Mouse (Mus musculus) myocyte (in vitro differentiated cells): ENCODE results near the gene Rin3. TPM values are rescaled to one million over a fixed set of nuclear protein-coding genes. Genes with fewer than 3 reads are reported as not detected.

Experiments used
- H3K27me3 ChIP-seq: one replicate; pipeline ENCODE4 v1.6.1; 2011; ENCODE audit not compliant: control insufficient read depth, insufficient read depth, insufficient read length
- H3K36me3 ChIP-seq: one replicate; pipeline ENCODE4 v1.6.1; 2011; ENCODE audit not compliant: control insufficient read depth, insufficient read depth
- H3K4me2 ChIP-seq: one replicate; pipeline ENCODE4 v1.6.1; 2011; ENCODE audit warnings: low read depth, control low read depth
- H3K4me3 ChIP-seq: one replicate; pipeline ENCODE4 v1.5.1; 2011; ENCODE audit warnings: mild to moderate bottlenecking, control low read depth, moderate library complexity
- H3K79me2 ChIP-seq: one replicate; pipeline ENCODE4 v1.6.1; 2011; ENCODE audit not compliant: control insufficient read depth, insufficient read depth
- H3ac ChIP-seq: one replicate; pipeline ENCODE4 v1.6.1; 2011; ENCODE audit not compliant: control insufficient read depth, insufficient read length
- CEBPB ChIP-seq: IDR thresholded peaks from 2 replicates; pipeline ENCODE4 v1.6.1; 2011; ENCODE audit warnings: mild to moderate bottlenecking, moderate library complexity; ENCODE audit not compliant: poor library complexity, insufficient read depth, severe bottlenecking
- E2F4 ChIP-seq: IDR thresholded peaks from one replicate; pipeline ENCODE4 v1.6.1; 2011; ENCODE audit warnings: mild to moderate bottlenecking, control low read depth, moderate library complexity; ENCODE audit not compliant: insufficient read depth
- MAX ChIP-seq: IDR thresholded peaks from one replicate; pipeline ENCODE4 v1.6.1; 2011; ENCODE audit warnings: low read depth, mild to moderate bottlenecking, control low read depth
- MYOD1 ChIP-seq, 3 experiments: IDR thresholded peaks; one replicate each; pipeline ENCODE4 v1.6.1; 2011; ENCODE audit warnings: control low read depth in 2 of 3, low read depth in 2 of 3, mild to moderate bottlenecking in 2 of 3, moderate library complexity in 1 of 3; ENCODE audit not compliant: insufficient read length in 2 of 3, control insufficient read depth in 1 of 3
- MYOG ChIP-seq, 3 experiments: IDR thresholded peaks; one replicate each; pipeline ENCODE4 v1.6.1; 2011; ENCODE audit warnings: control low read depth in 2 of 3, low read depth in 2 of 3, mild to moderate bottlenecking in 2 of 3; ENCODE audit not compliant: insufficient read length in 2 of 3, control insufficient read depth in 1 of 3, insufficient read depth in 1 of 3
- POLR2A ChIP-seq: IDR thresholded peaks from one replicate; pipeline ENCODE4 v1.6.1; 2011; ENCODE audit warnings: low read depth, mild to moderate bottlenecking, control low read depth, moderate library complexity; ENCODE audit not compliant: insufficient read length
- POLR2AphosphoS2 ChIP-seq: IDR thresholded peaks from one replicate; pipeline ENCODE4 v1.6.1; 2011; ENCODE audit warnings: low read depth, control low read depth; ENCODE audit not compliant: insufficient read length
- REST ChIP-seq: IDR thresholded peaks from one replicate; pipeline ENCODE4 v1.6.1; 2011; ENCODE audit warnings: mild to moderate bottlenecking, control low read depth, moderate library complexity; ENCODE audit not compliant: insufficient read depth, insufficient read length
- SRF ChIP-seq: IDR thresholded peaks from one replicate; pipeline ENCODE4 v1.6.1; 2011; ENCODE audit warnings: low read depth; ENCODE audit not compliant: control insufficient read depth, insufficient read length
- TCF12 ChIP-seq: IDR thresholded peaks from one replicate; pipeline ENCODE4 v1.6.1; 2011; ENCODE audit warnings: mild to moderate bottlenecking, control low read depth; ENCODE audit not compliant: poor library complexity, insufficient read depth, severe bottlenecking
- TCF3 ChIP-seq: IDR thresholded peaks from one replicate; pipeline ENCODE4 v1.6.1; 2011; ENCODE audit warnings: low read depth, control low read depth; ENCODE audit not compliant: insufficient read length
- USF1 ChIP-seq: IDR thresholded peaks from one replicate; pipeline ENCODE4 v1.6.1; 2011; ENCODE audit warnings: low read depth, mild to moderate bottlenecking, control low read depth, moderate library complexity
- polyA plus RNA-seq: library from polyadenylated mRNA; unstranded; fragments of >200 nt; fragmentation: generic; extraction: Trizol; gene quantifications from one replicate; pipeline ENCODE4 v1.2.1, GENCODE M21; 2012; ENCODE audit warnings: missing spikeins

The Rin3 gene
- polyA plus RNA-seq, 1 experiment = 23.4 TPM

DNA sequence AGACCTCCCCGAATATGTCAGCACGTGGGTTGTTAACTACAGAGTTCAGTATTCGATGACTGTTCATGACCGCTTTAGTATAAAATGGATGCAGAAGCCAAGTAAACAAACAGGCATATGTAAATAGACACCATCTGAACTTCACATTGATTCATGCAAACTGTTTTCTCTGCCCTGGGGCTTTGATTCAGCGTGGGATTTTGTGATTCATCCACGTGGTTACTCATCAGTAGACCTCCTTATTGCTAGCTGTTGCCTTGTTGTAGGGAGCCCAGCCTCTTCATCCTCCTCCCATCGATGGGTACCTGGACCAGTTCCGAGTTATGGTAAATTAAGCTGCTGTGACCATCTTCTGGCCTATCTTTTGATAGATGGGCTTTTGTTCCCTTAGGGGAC lies 26.9 kb downstream of the Rin3 start:
- H3K79me2 ChIP-seq = peaks cover 44% of the 10 kb centered on the region
- TF ChIP-seq POLR2AphosphoS2 (no peak), TCF3 (no peak), MYOD1 (IDR thresholded peaks at IDR 0.05; ENCODE audit: control insufficient read depth in 1 of 3, insufficient read length in 2 of 3, low read depth in 2 of 3) (no peak), REST (no peak), E2F4 (no peak), SRF (no peak), MYOG (IDR thresholded peaks at IDR 0.05; ENCODE audit: control insufficient read depth in 1 of 3, insufficient read depth in 1 of 3, insufficient read length in 2 of 3, low read depth in 2 of 3) (no peak), POLR2A (no peak), CEBPB (no peak), MAX (no peak), USF1 (no peak), TCF12 (no peak)

DNA sequence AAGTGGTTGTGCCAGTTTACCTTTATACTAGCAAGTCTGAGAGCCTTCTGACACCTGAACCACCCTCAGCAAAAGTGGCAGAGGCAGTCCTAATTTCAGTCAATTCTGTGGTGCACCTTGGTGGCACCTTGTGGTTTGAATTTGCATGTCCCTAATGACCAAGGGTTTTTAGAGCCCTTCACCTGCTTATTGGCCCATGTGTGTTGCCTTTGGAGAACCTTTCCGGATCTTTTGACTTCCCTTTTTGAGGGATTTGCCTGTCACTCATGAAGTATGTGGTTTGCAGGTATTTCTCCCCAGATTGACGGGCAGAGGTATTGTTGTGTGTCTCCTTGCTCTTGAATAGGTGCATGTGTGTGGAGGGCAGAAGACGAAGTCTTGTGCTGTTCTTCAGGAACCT lies 27.4 kb downstream of the Rin3 start:
- H3K4me3 ChIP-seq = no peak overlapping the region
- TF ChIP-seq MAX = no peak
- no peak for TF ChIP-seq CEBPB
- no peak for TF ChIP-seq POLR2AphosphoS2
- no peak for TF ChIP-seq E2F4
- no peak for TF ChIP-seq TCF12
- TF ChIP-seq SRF = no peak
- no peak for TF ChIP-seq MYOG (IDR thresholded peaks at IDR 0.05; ENCODE audit: control insufficient read depth in 1 of 3, insufficient read depth in 1 of 3, insufficient read length in 2 of 3, low read depth in 2 of 3)
- no peak for TF ChIP-seq POLR2A
- no peak for TF ChIP-seq MYOD1 (IDR thresholded peaks at IDR 0.05; ENCODE audit: control insufficient read depth in 1 of 3, insufficient read length in 2 of 3, low read depth in 2 of 3)
- TF ChIP-seq REST = no peak
- TF ChIP-seq TCF3 = no peak

More for the DNA sequence above, 26.9 kb downstream of the Rin3 start:
- H3ac ChIP-seq = no peak overlapping the region
- H3K4me3 ChIP-seq = no peak overlapping the region
- peaks cover 12% of the 10 kb centered on the region for H3K36me3 ChIP-seq
- no peak overlapping the region for H3K4me2 ChIP-seq
- H3K27me3 ChIP-seq = no peaks in the 10 kb centered on the region

DNA sequence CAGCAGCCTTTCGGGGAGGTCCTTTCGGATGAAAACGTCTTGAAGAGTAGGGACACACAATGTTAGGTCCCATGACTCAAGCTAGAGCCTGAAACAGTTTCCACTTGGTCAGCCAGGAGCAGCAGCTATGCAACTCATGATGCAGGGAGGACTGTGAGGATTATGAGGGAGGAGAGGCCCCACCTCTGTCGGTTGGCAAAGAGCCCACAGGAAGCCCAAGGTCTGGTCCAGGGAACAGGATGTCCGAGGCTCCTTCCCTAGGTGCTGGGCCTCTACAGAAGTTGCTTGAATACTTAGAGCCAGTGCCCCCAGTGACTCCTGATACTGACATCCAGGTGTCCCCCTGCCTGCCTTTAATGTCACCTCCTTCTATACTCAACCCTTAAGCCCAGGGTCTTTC lies 28.6 kb downstream of the Rin3 start:
- Histone ChIP-seq H3K27me3 (no peaks in the 10 kb centered on the region), H3K4me2 (no peak overlapping the region), H3K4me3 (no peak overlapping the region), H3ac (no peak overlapping the region), H3K36me3 (peaks cover 12% of the 10 kb centered on the region), H3K79me2 (peaks cover 43% of the 10 kb centered on the region)
- no peak for TF ChIP-seq TCF3
- no peak for TF ChIP-seq MYOD1 (IDR thresholded peaks at IDR 0.05; ENCODE audit: control insufficient read depth in 1 of 3, insufficient read length in 2 of 3, low read depth in 2 of 3)
- TF ChIP-seq E2F4 = no peak
- TF ChIP-seq MYOG (IDR thresholded peaks at IDR 0.05; ENCODE audit: control insufficient read depth in 1 of 3, insufficient read depth in 1 of 3, insufficient read length in 2 of 3, low read depth in 2 of 3) = no peak
- TF ChIP-seq POLR2A = no peak
- TF ChIP-seq SRF = no peak
- TF ChIP-seq TCF12 = no peak
- no peak for TF ChIP-seq CEBPB
- no peak for TF ChIP-seq REST
- no peak for TF ChIP-seq POLR2AphosphoS2
- no peak for TF ChIP-seq USF1
- no peak for TF ChIP-seq MAX

More for the DNA sequence above, 27.4 kb downstream of the Rin3 start:
- H3ac ChIP-seq = no peak overlapping the region
- peaks cover 44% of the 10 kb centered on the region for H3K79me2 ChIP-seq
- H3K4me2 ChIP-seq = no peak overlapping the region
- peaks cover 12% of the 10 kb centered on the region for H3K36me3 ChIP-seq
- H3K27me3 ChIP-seq = no peaks in the 10 kb centered on the region

DNA sequence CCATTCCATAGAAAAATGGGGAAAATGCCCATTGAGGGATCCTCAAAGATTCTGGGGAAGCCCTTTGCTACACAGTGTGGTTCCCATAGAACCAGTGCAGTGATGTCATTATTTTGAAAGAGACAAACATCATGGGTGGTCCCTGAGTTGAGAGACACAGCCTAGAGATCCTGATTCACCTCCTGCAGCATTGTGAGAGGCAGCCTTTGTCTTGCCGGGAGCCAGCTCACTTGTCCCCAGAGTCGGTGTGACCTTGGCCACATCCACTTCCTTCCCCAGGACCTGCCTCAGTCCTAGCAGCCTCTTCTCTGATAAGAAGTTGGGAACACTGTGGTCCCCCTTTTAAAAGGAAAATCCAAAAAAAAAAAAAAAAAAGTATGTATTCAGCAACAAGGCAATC lies 36.3 kb downstream of the Rin3 start:
- TF ChIP-seq POLR2AphosphoS2 (no peak), CEBPB (no peak), MAX (no peak), POLR2A (no peak), USF1 (no peak), SRF (no peak), TCF12 (no peak), REST (no peak), E2F4 (no peak), TCF3 (no peak), MYOD1 (IDR thresholded peaks at IDR 0.05; ENCODE audit: control insufficient read depth in 1 of 3, insufficient read length in 2 of 3, low read depth in 2 of 3) (no peak), MYOG (IDR thresholded peaks at IDR 0.05; ENCODE audit: control insufficient read depth in 1 of 3, insufficient read depth in 1 of 3, insufficient read length in 2 of 3, low read depth in 2 of 3) (no peak)
- H3K36me3 ChIP-seq = peaks cover 12% of the 10 kb centered on the region
- no peaks in the 10 kb centered on the region for H3K27me3 ChIP-seq
- no peak overlapping the region for H3K4me2 ChIP-seq
- H3K79me2 ChIP-seq = peaks cover 5% of the 10 kb centered on the region
- no peak overlapping the region for H3K4me3 ChIP-seq
- no peak overlapping the region for H3ac ChIP-seq
